Mouse (Mus musculus): ENCODE data around the gene Fkbp5. TPM values are rescaled to one million over a fixed set of nuclear protein-coding genes. Genes with fewer than 3 reads are reported as not detected.

The Fkbp5 gene
- polyA plus RNA-seq, 1 experiment from 2014 or later, result 36.5 TPM

- H3K4me3 ChIP-seq (replicated peaks), result no peak overlapping the region
- H3K36me3 ChIP-seq, result no peaks in the 10 kb centered on the region
- no peak overlapping the region for H3K27ac ChIP-seq (replicated peaks)
- H3K9ac ChIP-seq, result no peak overlapping the region
- WGBS, result 58% methylated on average over 12 of the region's 12 CpGs
- peaks cover 6% of the 10 kb centered on the region; the same call in 1 of the 2 replicates for H3K9me3 ChIP-seq (replicated peaks)
- ATAC-seq (ENCODE audit: insufficient number of reproducible peaks, low FRiP score, low TSS enrichment, low read depth), result no peak
- no peak overlapping the region for H3K4me2 ChIP-seq (replicated peaks)
- H3K4me1 ChIP-seq, result no peaks in the 10 kb centered on the region
- H3K27me3 ChIP-seq, result no peaks in the 10 kb centered on the region
Observed at GRCm38 (mm10) chr17:28537881-28538280, 20.6 kb upstream of the Fkbp5 start.

- H3K4me2 ChIP-seq (replicated peaks), result no peak overlapping the region
- no peak overlapping the region for H3K27ac ChIP-seq (replicated peaks)
- WGBS, result 87% methylated on average over 13 of the region's 13 CpGs
- no peaks in the 10 kb centered on the region for H3K9me3 ChIP-seq (replicated peaks)
- 0 out of 2 replicates have a peak, but pooled peaks cover 5% of the 10 kb centered on the region for H3K4me1 ChIP-seq
- H3K9ac ChIP-seq, result no peak overlapping the region
- H3K27me3 ChIP-seq, result no peaks in the 10 kb centered on the region
- no peak for ATAC-seq (ENCODE audit: insufficient number of reproducible peaks, low FRiP score, low TSS enrichment, low read depth)
- no peaks in the 10 kb centered on the region for H3K36me3 ChIP-seq
- no peak overlapping the region for H3K4me3 ChIP-seq (replicated peaks)
Observed at GRCm38 (mm10) chr17:28533327-28533726, 16.0 kb upstream of the Fkbp5 start.

- Histone ChIP-seq H3K36me3 (no peaks in the 10 kb centered on the region), H3K27ac (replicated peaks) (no peak overlapping the region), H3K4me3 (replicated peaks) (no peak overlapping the region), H3K9ac (no peak overlapping the region), H3K4me1 (peaks cover 8% of the 10 kb centered on the region), H3K27me3 (no peaks in the 10 kb centered on the region), H3K9me3 (replicated peaks) (no peaks in the 10 kb centered on the region), H3K4me2 (replicated peaks) (no peak overlapping the region)
- no peak for ATAC-seq (ENCODE audit: insufficient number of reproducible peaks, low FRiP score, low TSS enrichment, low read depth)
- 73% methylated on average over 7 of the region's 7 CpGs for WGBS
Observed at GRCm38 (mm10) chr17:28532557-28532956, 15.2 kb upstream of the Fkbp5 start.

GRCm38 (mm10) chr17:28531946-28532345 lies 14.6 kb upstream of the Fkbp5 start:
- H3K9ac ChIP-seq, result no peak overlapping the region
- 0 out of 2 replicates have a peak overlapping the region, but pooled peaks have one; percentile 24 for H3K4me2 ChIP-seq (replicated peaks)
- no peak overlapping the region for H3K27ac ChIP-seq (replicated peaks)
- 15% methylated on average over 18 of the region's 18 CpGs for WGBS
- no peaks in the 10 kb centered on the region for H3K27me3 ChIP-seq
- no peak overlapping the region for H3K4me3 ChIP-seq (replicated peaks)
- no peaks in the 10 kb centered on the region for H3K36me3 ChIP-seq
- no peaks in the 10 kb centered on the region for H3K9me3 ChIP-seq (replicated peaks)
- no peak for ATAC-seq (ENCODE audit: insufficient number of reproducible peaks, low FRiP score, low TSS enrichment, low read depth)
- H3K4me1 ChIP-seq, result peaks cover 13% of the 10 kb centered on the region

- no peak within 1 kb of the TSS for H3K9ac ChIP-seq
Observed at GRCm38 (mm10) chr17:28530506-28530905, 13.2 kb upstream of the Fkbp5 start, which contains the start of gene Armc12. Armc12 (plus strand) TSS chr17:28530806.

GRCm38 (mm10) chr17:28529116-28529515 lies 11.8 kb upstream of the Fkbp5 start:
- Histone ChIP-seq H3K9ac (no peak overlapping the region), H3K4me3 (replicated peaks) (no peak overlapping the region), H3K27me3 (no peaks in the 10 kb centered on the region), H3K36me3 (no peaks in the 10 kb centered on the region), H3K4me1 (peaks cover 20% of the 10 kb centered on the region), H3K27ac (replicated peaks) (no peak overlapping the region), H3K9me3 (replicated peaks) (no peaks in the 10 kb centered on the region), H3K4me2 (replicated peaks) (no peak overlapping the region)
- ATAC-seq (ENCODE audit: insufficient number of reproducible peaks, low FRiP score, low TSS enrichment, low read depth), result no peak
- 65% methylated on average over 4 of the region's 4 CpGs for WGBS

More at GRCm38 (mm10) chr17:28530506-28530905, 13.2 kb upstream of the Fkbp5 start, which contains the start of gene Armc12:
- Histone ChIP-seq H3K4me1 (peaks cover 13% of the 10 kb centered on the region), H3K9me3 (replicated peaks) (no peaks in the 10 kb centered on the region), H3K36me3 (no peaks in the 10 kb centered on the region), H3K27ac (replicated peaks) (no peak within 1 kb of the TSS), H3K4me3 (replicated peaks) (no peak within 1 kb of the TSS), H3K4me2 (replicated peaks) (no peak within 1 kb of the TSS), H3K27me3 (no peaks in the 10 kb centered on the region)
- ATAC-seq (ENCODE audit: insufficient number of reproducible peaks, low FRiP score, low TSS enrichment, low read depth), result no peak
- 86% methylated on average over 6 of the region's 6 CpGs for WGBS

GRCm38 (mm10) chr17:28528043-28528351 lies 10.7 kb upstream of the Fkbp5 start:
- WGBS, result 5% methylated on average over 6 of the region's 6 CpGs
- ATAC-seq (ENCODE audit: insufficient number of reproducible peaks, low FRiP score, low TSS enrichment, low read depth), result peak; percentile 31; the same call in 1 of the 2 replicates
- H3K27me3 ChIP-seq, result no peaks in the 10 kb centered on the region
- peak overlapping the region; percentile 42 for H3K4me2 ChIP-seq (replicated peaks)
- H3K4me3 ChIP-seq (replicated peaks), result peak overlapping the region; percentile 13; the same call in 1 of the 2 replicates
- H3K27ac ChIP-seq (replicated peaks), result 0 out of 2 replicates have a peak overlapping the region, but pooled peaks have one; percentile 31
- 0 out of 2 replicates have a peak overlapping the region, but pooled peaks have one; percentile 12 for H3K9ac ChIP-seq
- no peaks in the 10 kb centered on the region for H3K36me3 ChIP-seq
- H3K9me3 ChIP-seq (replicated peaks), result no peaks in the 10 kb centered on the region
- peaks cover 29% of the 10 kb centered on the region for H3K4me1 ChIP-seq

- 0 out of 2 replicates have a peak overlapping the region, but pooled peaks have one; percentile 31 for H3K27ac ChIP-seq (replicated peaks)
- H3K4me2 ChIP-seq (replicated peaks), result peak overlapping the region; percentile 42
- 0 out of 2 replicates have a peak overlapping the region, but pooled peaks have one; percentile 12 for H3K9ac ChIP-seq
- ATAC-seq (ENCODE audit: insufficient number of reproducible peaks, low FRiP score, low TSS enrichment, low read depth), result 0 out of 2 replicates have a peak, but pooled peaks have one; percentile 8
- H3K9me3 ChIP-seq (replicated peaks), result no peaks in the 10 kb centered on the region
- WGBS, result 35% methylated on average over 12 of the region's 12 CpGs
- H3K27me3 ChIP-seq, result no peaks in the 10 kb centered on the region
- H3K36me3 ChIP-seq, result no peaks in the 10 kb centered on the region
- peak overlapping the region; percentile 13; the same call in 1 of the 2 replicates for H3K4me3 ChIP-seq (replicated peaks)
- peaks cover 34% of the 10 kb centered on the region for H3K4me1 ChIP-seq
Observed at GRCm38 (mm10) chr17:28527184-28528042, 10.1 kb upstream of the Fkbp5 start.

- H3K27me3 ChIP-seq, result no peaks in the 10 kb centered on the region
- 62% methylated on average over 4 of the region's 4 CpGs for WGBS
- ATAC-seq (ENCODE audit: insufficient number of reproducible peaks, low FRiP score, low TSS enrichment, low read depth), result no peak
- peaks cover 37% of the 10 kb centered on the region for H3K4me1 ChIP-seq
- H3K27ac ChIP-seq (replicated peaks), result 0 out of 2 replicates have a peak overlapping the region, but pooled peaks have one; percentile 97
- no peak overlapping the region for H3K4me3 ChIP-seq (replicated peaks)
- H3K9ac ChIP-seq, result no peak overlapping the region
- H3K4me2 ChIP-seq (replicated peaks), result no peak overlapping the region
- H3K36me3 ChIP-seq, result no peaks in the 10 kb centered on the region
- H3K9me3 ChIP-seq (replicated peaks), result no peaks in the 10 kb centered on the region
Observed at GRCm38 (mm10) chr17:28524831-28525430, 7.6 kb upstream of the Fkbp5 start.

GRCm38 (mm10) chr17:28524009-28524695 lies 6.8 kb upstream of the Fkbp5 start:
- H3K27ac ChIP-seq (replicated peaks), result peak overlapping the region; percentile 97; the same call in 1 of the 2 replicates
- H3K9me3 ChIP-seq (replicated peaks), result no peaks in the 10 kb centered on the region
- H3K27me3 ChIP-seq, result no peaks in the 10 kb centered on the region
- no peaks in the 10 kb centered on the region for H3K36me3 ChIP-seq
- ATAC-seq (ENCODE audit: insufficient number of reproducible peaks, low FRiP score, low TSS enrichment, low read depth), result no peak
- peak overlapping the region; percentile 72; the same call in 1 of the 2 replicates for H3K4me3 ChIP-seq (replicated peaks)
- H3K4me1 ChIP-seq, result peaks cover 37% of the 10 kb centered on the region
- WGBS, result 87% methylated on average over 23 of the region's 23 CpGs
- H3K4me2 ChIP-seq (replicated peaks), result peak overlapping the region; percentile 96
- H3K9ac ChIP-seq, result no peak overlapping the region
